Mouse (Mus musculus) cortical plate, adult 2 months (tissue): Measurements from ENCODE around the gene Gm45233.

ENCODE experiments used
- CTCF ChIP-seq: fragments of 200-500 bp; IDR thresholded peaks from 2 replicates; pipeline ENCODE4 v1.5.1; 2011; ENCODE audit warnings: mild to moderate bottlenecking, control low read depth, low read length; ENCODE audit not compliant: insufficient read depth; ENCODE audit errors: extremely low read depth
- POLR2A ChIP-seq: fragments of 200-500 bp; IDR thresholded peaks from 2 replicates; pipeline ENCODE4 v1.6.1; 2011; ENCODE audit warnings: mild to moderate bottlenecking, low read length, control low read depth; ENCODE audit not compliant: insufficient read depth; ENCODE audit errors: extremely low read depth

DNA sequence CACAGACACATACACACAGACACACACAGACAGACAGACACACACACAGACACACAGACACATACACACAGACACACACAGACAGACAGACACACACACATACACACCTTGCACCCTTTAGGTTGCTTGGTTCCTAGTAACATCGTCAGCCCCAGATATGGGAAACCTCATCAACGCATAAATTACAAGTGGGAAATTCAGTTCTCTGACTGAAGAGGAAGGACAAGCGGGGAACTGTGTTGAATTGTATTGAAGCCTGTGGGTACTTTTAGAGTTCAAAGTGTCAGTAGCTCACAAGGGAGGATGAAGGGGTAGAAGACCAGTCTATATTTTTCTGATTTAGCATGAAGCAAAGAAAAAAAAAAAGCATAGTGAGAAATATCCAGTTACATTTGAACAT, 36.4 kb upstream of the Gm45233 start:
- no peak for TF ChIP-seq CTCF
- no peak for TF ChIP-seq POLR2A
